8 mouse cellular contexts compared by ENCODE assay signal in the genomic region with DNA sequence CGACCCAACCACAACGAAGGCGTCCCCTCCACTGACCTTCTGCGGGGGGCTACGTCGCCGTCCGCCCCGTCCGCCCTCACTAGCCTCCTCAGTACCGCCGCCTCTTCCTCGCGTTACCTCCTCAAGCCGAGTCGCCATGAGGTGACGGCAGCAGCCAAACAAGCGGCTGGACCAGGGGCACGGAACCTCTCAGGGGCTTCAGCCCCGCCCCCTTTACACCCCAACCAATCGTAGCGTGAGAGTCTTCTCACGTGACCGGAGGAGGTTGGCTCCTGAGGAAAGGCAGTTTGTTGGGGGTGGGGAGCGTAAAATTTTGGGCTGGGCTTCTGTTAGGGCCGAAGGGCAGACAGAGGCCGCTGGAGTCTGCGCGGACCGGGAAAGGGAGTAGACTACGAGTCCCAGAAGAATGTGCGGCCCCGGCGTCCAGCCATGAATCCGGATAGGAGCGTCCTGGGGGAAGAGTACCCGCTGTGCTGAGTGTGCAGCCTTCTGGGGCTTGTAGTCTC. TPM values are rescaled to one million over a fixed set of nuclear protein-coding genes. Genes with fewer than 3 reads are reported as not detected.
DNase-seq lines count a peak whose midpoint lies in the region; ATAC-seq lines count a peak whose summit lies in the region.

Txlng (minus strand) TSS at position 252 of the 506 bp plus-strand sequence.

- no peaks in the 10 kb centered on the region for H3K4me1 ChIP-seq in hindbrain, embryonic 11.5 days (replicated peaks; ENCODE audit: control insufficient read depth, insufficient read depth, low read length)

- no peak within 1 kb of the TSS for H3K27ac ChIP-seq in hindbrain, embryonic 11.5 days (ENCODE audit: low read depth, low read length)

- no peaks in the 10 kb centered on the region; the same call in 1 of the 2 replicates for H3K27me3 ChIP-seq in hindbrain, embryonic 11.5 days (ENCODE audit: control insufficient read depth, insufficient read depth, low read length)

- peak within 1 kb of the TSS; percentile 57 for H3K4me3 ChIP-seq in hindbrain, embryonic 11.5 days (ENCODE audit: low read depth, low read length)

- peak; percentile 99 for ATAC-seq in frontal cortex, adult (ENCODE audit: low TSS enrichment)
- peak; percentile 97 for ATAC-seq in hindbrain, embryonic 11.5 days (ENCODE audit: low FRiP score)

- WGBS in hindbrain, embryonic 11.5 days = 12% methylated on average over 37 of the region's 37 CpGs

- DNase-seq in MN1 (ENCODE audit: low spot score) = peak; percentile 96
- DNase-seq in cerebellum, adult 9-10 months = peak; percentile 98
- peak; percentile 91 for DNase-seq in hindbrain, embryonic 11.5 days (ENCODE audit: low spot score)
- peak; percentile 89 to 91 for DNase-seq in layer of hippocampus, postnatal 10 days (ENCODE audit: low spot score in 2 of 2)
- DNase-seq in lung, postnatal 10 days = peak; percentile 98
- peak; percentile 91 for DNase-seq in ovary, postnatal 36 days (ENCODE audit: low spot score)
- DNase-seq in thymus, postnatal 25 days = peak; percentile 90

- no peaks in the 10 kb centered on the region for H3K36me3 ChIP-seq in hindbrain, embryonic 11.5 days (ENCODE audit: control insufficient read depth, insufficient read depth, low read length)

- no peaks in the 10 kb centered on the region for H3K9me3 ChIP-seq in hindbrain, embryonic 11.5 days (ENCODE audit: control insufficient read depth, low read length)

- peak within 1 kb of the TSS; percentile 47; the same call in 1 of the 2 replicates for H3K9ac ChIP-seq in hindbrain, embryonic 11.5 days (ENCODE audit: low read depth, low read length)

- H3K4me2 ChIP-seq in hindbrain, embryonic 11.5 days (replicated peaks; ENCODE audit: low read depth, low read length) = peak within 1 kb of the TSS; percentile 81

RNA-seq across cellular contexts. Expression of gene Txlng, which starts in this region (rescaled TPM):
- polyA plus RNA-seq in hindbrain, embryonic 11.5 days (2014; fragmentation: Nextera tagmentation; extraction: Ambion mirVana) = 19.5 and 20.3 TPM in 2 replicates
- 10 to 100 TPM; 17.5 to 18.6 TPM for total RNA-seq in layer of hippocampus, postnatal 10 days (2021)
